Mouse (Mus musculus) limb, embryonic 11.5 days (tissue): ENCODE results near the gene Man2a2. TPM values are rescaled to one million over a fixed set of nuclear protein-coding genes. Genes with fewer than 3 reads are reported as not detected.

Source experiments
- ATAC-seq: fragments of 200-750 bp; cut with Nextera tagmentation; 2 replicates; pipeline ENCODE4 v1.8.0; 2017; ENCODE audit warnings: low read depth; ENCODE audit not compliant: insufficient number of reproducible peaks, low FRiP score, low TSS enrichment
- DNase-seq: peaks from one replicate; pipeline ENCODE4 v3.0.0-alpha.2; 2015; ENCODE audit warnings: low spot score
- H3K27ac ChIP-seq: fragments of 300-500 bp; sonication (generic); replicated peaks from 2 replicates; pipeline ENCODE4 v1.5.1; 2014; ENCODE audit warnings: low read depth, mild to moderate bottlenecking, low read length
- H3K27me3 ChIP-seq: fragments of 300-500 bp; sonication (generic); 2 replicates; pipeline ENCODE4 v1.6.1; 2014; ENCODE audit warnings: mild to moderate bottlenecking, low read length, mixed read lengths; ENCODE audit not compliant: control insufficient read depth, insufficient read depth
- H3K36me3 ChIP-seq: fragments of 300-500 bp; sonication (generic); 2 replicates; pipeline ENCODE4 v1.6.1; 2014; ENCODE audit warnings: mild to moderate bottlenecking, low read length, moderate library complexity, mixed read lengths; ENCODE audit not compliant: control insufficient read depth, insufficient read depth
- H3K4me1 ChIP-seq: fragments of 300-500 bp; sonication (generic); 2 replicates; pipeline ENCODE4 v1.6.1; 2014; ENCODE audit warnings: low read length, mixed read lengths; ENCODE audit not compliant: control insufficient read depth, insufficient read depth
- H3K4me2 ChIP-seq: fragments of 300-500 bp; sonication (generic); 2 replicates; pipeline ENCODE4 v1.6.1; 2014; ENCODE audit warnings: low read depth, mild to moderate bottlenecking, moderate library complexity; ENCODE audit not compliant: severe bottlenecking
- H3K4me3 ChIP-seq: fragments of 300-500 bp; sonication (generic); 2 replicates; pipeline ENCODE4 v1.5.1; 2014; ENCODE audit warnings: low read depth, low read length
- H3K9ac ChIP-seq: fragments of 300-500 bp; sonication (generic); 2 replicates; pipeline ENCODE4 v1.6.1; 2014; ENCODE audit warnings: mild to moderate bottlenecking, low read length
- H3K9me3 ChIP-seq: fragments of 300-500 bp; sonication (generic); 2 replicates; pipeline ENCODE4 v1.6.1; 2016; ENCODE audit warnings: low read length; ENCODE audit not compliant: control insufficient read depth
- WGBS: fragments of 180-500 bp; shearing (Covaris S2); extraction: QIAGEN DNeasy Blood & Tissue Kit; methylation state at CpG from one replicate; pipeline ENCODE4 v1.1.7; 2014; 5-methylcytosine and 5-hydroxymethylcytosine counted together
- polyA plus RNA-seq: library from polyadenylated mRNA; unstranded; fragments of >200 nt; fragmentation: Nextera tagmentation; extraction: Ambion mirVana; gene quantifications from 2 replicates; pipeline ENCODE4 v1.2.1, GENCODE M21; 2014

Gene Man2a2
- polyA plus RNA-seq, 1 experiment from 2014 or later: 12.5 TPM

GRCm38 (mm10) chr7:80377471-80377870 is 6.3 kb upstream of the Man2a2 start:
- H3K4me1 ChIP-seq: no peaks in the 10 kb centered on the region
- WGBS: 40% methylated on average over 6 of the region's 6 CpGs
- no peak overlapping the region for H3K4me2 ChIP-seq
- ATAC-seq (no peak), DNase-seq (peak; percentile 86)
- H3K9ac ChIP-seq: no peak overlapping the region
- H3K27me3 ChIP-seq: no peaks in the 10 kb centered on the region
- no peaks in the 10 kb centered on the region for H3K36me3 ChIP-seq
- H3K27ac ChIP-seq: no peak overlapping the region
- no peak overlapping the region for H3K4me3 ChIP-seq
- H3K9me3 ChIP-seq: no peaks in the 10 kb centered on the region

GRCm38 (mm10) chr7:80376192-80376591 is 5.0 kb upstream of the Man2a2 start:
- DNase-seq: no peak
- H3K27me3 ChIP-seq: no peaks in the 10 kb centered on the region
- WGBS: 86% methylated on average over 10 of the region's 10 CpGs

GRCm38 (mm10) chr7:80375376-80376039 is 4.3 kb upstream of the Man2a2 start:
- Histone ChIP-seq H3K27ac (no peak overlapping the region), H3K27me3 (no peaks in the 10 kb centered on the region), H3K4me2 (no peak overlapping the region), H3K4me1 (no peaks in the 10 kb centered on the region), H3K9ac (no peak overlapping the region), H3K9me3 (no peaks in the 10 kb centered on the region), H3K36me3 (no peaks in the 10 kb centered on the region), H3K4me3 (no peak overlapping the region)
- no peak for DNase-seq
- ATAC-seq: no peak
- 86% methylated on average over 9 of the region's 9 CpGs for WGBS

More at GRCm38 (mm10) chr7:80376192-80376591, 5.0 kb upstream of the Man2a2 start:
- Histone ChIP-seq H3K9ac (no peak overlapping the region), H3K27ac (no peak overlapping the region), H3K4me3 (no peak overlapping the region), H3K4me2 (no peak overlapping the region), H3K9me3 (no peaks in the 10 kb centered on the region), H3K4me1 (no peaks in the 10 kb centered on the region), H3K36me3 (no peaks in the 10 kb centered on the region)
- ATAC-seq: no peak

GRCm38 (mm10) chr7:80374733-80375132 is 3.6 kb upstream of the Man2a2 start:
- no peaks in the 10 kb centered on the region for H3K27me3 ChIP-seq
- H3K36me3 ChIP-seq: no peaks in the 10 kb centered on the region
- WGBS: 89% methylated on average over 3 of the region's 3 CpGs
- H3K9me3 ChIP-seq: no peaks in the 10 kb centered on the region
- no peak overlapping the region for H3K4me2 ChIP-seq
- H3K9ac ChIP-seq: no peak overlapping the region
- ATAC-seq (no peak), DNase-seq (no peak)
- peaks cover 1% of the 10 kb centered on the region; the same call in 1 of the 2 replicates for H3K4me1 ChIP-seq
- H3K27ac ChIP-seq: no peak overlapping the region
- no peak overlapping the region for H3K4me3 ChIP-seq

GRCm38 (mm10) chr7:80374280-80374679 is 3.1 kb upstream of the Man2a2 start:
- H3K4me1 ChIP-seq: peaks cover 6% of the 10 kb centered on the region; the same call in 1 of the 2 replicates
- no peaks in the 10 kb centered on the region for H3K9me3 ChIP-seq
- H3K27ac ChIP-seq: no peak overlapping the region
- H3K27me3 ChIP-seq: no peaks in the 10 kb centered on the region
- H3K36me3 ChIP-seq: no peaks in the 10 kb centered on the region
- no peak overlapping the region for H3K4me3 ChIP-seq
- WGBS: 71% methylated on average over 3 of the region's 3 CpGs
- DNase-seq: no peak
- ATAC-seq: no peak
- H3K4me2 ChIP-seq: no peak overlapping the region
- no peak overlapping the region for H3K9ac ChIP-seq

GRCm38 (mm10) chr7:80373850-80374249 is 2.7 kb upstream of the Man2a2 start:
- Histone ChIP-seq H3K4me3 (no peak overlapping the region), H3K36me3 (no peaks in the 10 kb centered on the region), H3K4me2 (no peak overlapping the region), H3K27ac (no peak overlapping the region), H3K27me3 (no peaks in the 10 kb centered on the region), H3K9me3 (no peaks in the 10 kb centered on the region), H3K9ac (no peak overlapping the region), H3K4me1 (peaks cover 9% of the 10 kb centered on the region; the same call in 1 of the 2 replicates)
- DNase-seq: no peak
- ATAC-seq: no peak
- 84% methylated on average over 12 of the region's 12 CpGs for WGBS

- DNase-seq (no peak), ATAC-seq (no peak)
- Histone ChIP-seq H3K4me3 (no peak overlapping the region), H3K9ac (no peak overlapping the region), H3K27ac (no peak overlapping the region), H3K36me3 (peaks cover under 1% of the 10 kb centered on the region), H3K9me3 (no peaks in the 10 kb centered on the region), H3K4me2 (no peak overlapping the region), H3K4me1 (peaks cover 9% of the 10 kb centered on the region; the same call in 1 of the 2 replicates), H3K27me3 (no peaks in the 10 kb centered on the region)
- WGBS: 77% methylated on average over 4 of the region's 4 CpGs
Observed at GRCm38 (mm10) chr7:80373352-80373751, 2.2 kb upstream of the Man2a2 start.

GRCm38 (mm10) chr7:80372667-80373066 is 1.5 kb upstream of the Man2a2 start:
- Histone ChIP-seq H3K4me3 (no peak overlapping the region), H3K9me3 (no peaks in the 10 kb centered on the region), H3K27me3 (no peaks in the 10 kb centered on the region), H3K36me3 (peaks cover 7% of the 10 kb centered on the region), H3K9ac (no peak overlapping the region), H3K4me2 (no peak overlapping the region), H3K27ac (no peak overlapping the region), H3K4me1 (peaks cover 9% of the 10 kb centered on the region; the same call in 1 of the 2 replicates)
- ATAC-seq (no peak), DNase-seq (no peak)
- 60% methylated on average over 2 of the region's 2 CpGs for WGBS

- Histone ChIP-seq H3K4me3 (no peak overlapping the region), H3K9ac (no peak overlapping the region), H3K27ac (no peak overlapping the region), H3K27me3 (no peaks in the 10 kb centered on the region), H3K4me1 (peaks cover 9% of the 10 kb centered on the region; the same call in 1 of the 2 replicates), H3K36me3 (peaks cover 10% of the 10 kb centered on the region), H3K9me3 (no peaks in the 10 kb centered on the region), H3K4me2 (no peak overlapping the region)
- ATAC-seq: no peak
- no peak for DNase-seq
- 90% methylated on average over 3 of the region's 3 CpGs for WGBS
Observed at GRCm38 (mm10) chr7:80372166-80372565, 991 bp upstream of the Man2a2 start.
